Mouse (Mus musculus) layer of hippocampus, adult 11-12 months (tissue): ENCODE measurements around the gene Ccs.
A peak's percentile ranks its signal among the peaks of the same experiment; 100 is the strongest.
"Not testable (repeated sequence)": the region's sequence is repeated elsewhere in the genome, so short reads cannot be mapped to it uniquely, and the experiment has no call there.

Source experiments
- DNase-seq: peaks from one replicate; pipeline ENCODE4 v3.0.0; 2022; ENCODE audit warnings: low spot score

Gene Ccs

DNA sequence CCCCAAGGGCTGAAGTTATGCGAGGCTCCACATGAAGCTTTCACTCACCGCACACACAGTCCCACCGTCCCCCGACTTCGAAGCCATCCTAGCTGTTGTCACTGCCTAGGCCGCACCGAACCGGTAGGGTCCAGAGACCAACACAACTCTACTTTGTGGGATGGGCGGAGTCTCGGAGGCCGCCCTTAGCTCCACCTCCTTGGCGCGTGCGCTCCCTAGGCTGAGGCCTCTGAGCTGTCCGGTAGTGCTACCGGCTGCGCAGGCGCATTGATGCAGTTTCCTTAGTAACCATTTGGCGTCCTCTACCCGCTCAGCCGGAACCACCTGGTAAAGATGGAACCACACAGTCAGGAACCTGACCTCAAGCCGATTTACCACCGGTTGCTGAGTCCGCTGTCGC lies at the start of gene Ccs, which contains the start of gene Ccdc87:
Gene Ccs (minus strand): TSS at position 184 of the 400 bp plus-strand sequence.
Gene Ccdc87 (plus strand): TSS at position 218 of the 400 bp plus-strand sequence.
- DNase-seq: peak; percentile 97

DNA sequence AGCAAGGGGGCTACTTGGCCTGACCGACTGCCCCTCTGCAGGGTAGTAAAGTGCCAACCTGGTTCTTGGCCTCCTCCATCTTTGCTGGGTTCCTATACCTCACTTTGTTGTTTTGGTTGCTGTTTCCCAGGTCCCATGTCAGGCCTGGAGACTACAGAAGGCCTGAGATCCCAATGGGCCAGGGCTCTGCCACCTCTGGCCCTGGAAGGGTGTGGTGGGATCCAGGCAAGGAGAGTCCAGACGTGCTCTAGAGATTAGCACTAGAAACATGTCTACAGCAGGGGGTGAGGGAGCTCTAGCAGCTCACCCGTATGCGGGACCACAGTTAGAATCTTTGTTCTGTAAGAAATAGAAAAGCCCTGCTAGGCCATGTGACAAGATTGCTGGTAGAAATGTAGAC lies 44.8 kb upstream of the Ccs start:
- no peak for DNase-seq

DNA sequence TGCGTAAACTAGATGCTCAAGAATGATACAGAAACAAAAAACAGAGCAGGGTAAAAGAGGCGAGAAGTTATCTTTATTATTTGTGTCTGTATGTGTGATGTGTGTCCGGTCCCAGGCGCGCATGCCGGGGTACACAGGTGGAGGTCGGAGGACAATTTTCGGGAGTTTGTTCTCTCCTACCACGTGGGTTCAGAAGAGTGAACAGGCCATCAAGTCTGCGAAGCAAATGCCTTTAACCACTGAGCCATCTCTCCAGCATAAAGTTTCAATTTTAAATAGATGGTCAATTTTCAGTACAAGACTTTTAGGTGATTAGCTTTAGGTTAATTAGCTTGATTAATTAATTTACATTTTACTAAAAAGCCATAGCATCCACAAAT lies 40.2 kb upstream of the Ccs start:
- no peak for DNase-seq

DNA sequence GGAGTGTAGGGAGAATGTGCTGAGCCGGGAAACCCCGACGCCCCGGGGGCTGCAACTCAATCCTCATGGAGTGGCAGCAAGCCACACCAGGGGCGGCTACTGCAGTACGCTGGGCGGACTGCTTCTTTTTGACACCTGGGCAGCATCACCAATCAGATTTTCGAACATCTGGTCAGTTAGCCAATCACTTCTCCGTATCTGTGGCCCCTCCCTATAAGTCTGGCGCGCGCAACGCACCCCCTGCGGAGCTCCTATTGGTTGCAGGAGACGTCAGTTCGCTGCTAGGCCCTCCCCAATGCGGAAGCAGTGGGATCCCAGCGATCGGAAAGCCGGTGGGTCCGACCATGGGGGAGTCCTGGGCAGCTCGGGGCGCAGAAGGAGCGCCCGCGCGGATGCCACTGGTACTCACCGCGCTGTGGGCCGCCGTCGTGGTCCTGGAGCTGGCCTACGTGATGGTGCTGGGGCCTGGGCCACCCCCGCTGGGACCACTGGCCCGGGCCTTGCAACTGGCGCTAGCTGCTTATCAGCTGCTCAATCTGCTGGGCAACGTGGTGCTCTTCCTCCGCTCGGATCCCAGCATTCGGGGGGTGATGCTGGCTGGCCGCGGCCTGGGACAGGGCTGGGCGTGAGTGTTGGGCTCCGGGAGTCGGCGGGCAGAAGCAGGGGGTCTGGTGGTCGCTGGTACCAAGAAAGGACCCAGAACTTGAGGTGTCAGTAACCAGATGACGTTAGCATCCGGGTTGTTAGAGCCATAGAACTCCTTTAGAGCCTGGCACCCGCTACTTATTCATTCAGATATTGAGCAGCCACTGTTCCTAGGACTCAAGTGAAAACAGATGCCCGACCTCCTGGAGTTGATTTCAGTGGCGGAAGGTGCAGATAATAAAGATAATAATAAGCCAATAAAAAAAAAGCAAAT lies 39.5 kb upstream of the Ccs start, which contains the start of gene Zdhhc24:
Gene Zdhhc24 (plus strand): TSS at position 264 of the 919 bp plus-strand sequence.
- DNase-seq: peak; percentile 96

DNA sequence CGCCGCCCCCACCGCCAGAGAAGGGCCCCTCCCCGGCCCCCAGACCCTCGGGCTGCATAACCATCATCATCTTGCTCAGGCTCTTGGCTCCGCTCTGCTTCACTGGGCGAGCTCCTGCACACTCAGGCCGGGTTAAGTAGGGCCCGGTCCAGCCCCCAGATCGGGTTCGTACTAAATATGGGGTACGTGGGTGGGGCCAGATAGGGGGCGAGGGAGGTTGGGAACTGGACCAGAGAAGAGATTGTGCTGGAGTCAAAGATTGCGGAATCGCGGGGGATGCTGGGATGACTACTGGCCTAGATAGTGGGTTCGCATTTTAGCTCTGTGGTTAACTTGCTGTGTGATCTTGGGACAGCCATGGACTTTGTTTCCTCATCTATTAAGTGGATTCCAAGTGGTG lies 38.7 kb upstream of the Ccs start, which contains the start of gene Actn3:
Gene Actn3 (minus strand): TSS at position 125 of the 400 bp plus-strand sequence.
- no peak for DNase-seq

DNA sequence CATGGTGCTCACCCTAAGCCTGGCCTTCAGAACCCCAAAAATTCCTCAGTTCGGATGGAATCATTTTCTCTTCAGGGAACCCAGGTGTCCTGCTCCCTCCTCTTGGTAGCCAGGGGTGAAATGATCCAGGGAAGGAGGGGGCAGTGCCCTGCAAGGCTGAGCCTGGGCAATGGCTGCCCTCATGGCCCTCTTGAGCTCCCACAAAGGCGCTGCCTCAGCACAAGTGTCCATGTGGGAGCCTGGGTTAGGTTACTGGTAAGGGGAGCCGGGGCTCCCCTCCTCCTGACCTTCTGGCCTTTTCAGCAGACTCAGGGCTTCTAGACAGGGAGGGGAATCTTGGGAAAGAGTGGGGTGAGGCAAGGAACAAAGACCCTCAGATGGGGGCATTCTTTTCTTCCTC lies 37.6 kb upstream of the Ccs start:
- DNase-seq: no peak

DNA sequence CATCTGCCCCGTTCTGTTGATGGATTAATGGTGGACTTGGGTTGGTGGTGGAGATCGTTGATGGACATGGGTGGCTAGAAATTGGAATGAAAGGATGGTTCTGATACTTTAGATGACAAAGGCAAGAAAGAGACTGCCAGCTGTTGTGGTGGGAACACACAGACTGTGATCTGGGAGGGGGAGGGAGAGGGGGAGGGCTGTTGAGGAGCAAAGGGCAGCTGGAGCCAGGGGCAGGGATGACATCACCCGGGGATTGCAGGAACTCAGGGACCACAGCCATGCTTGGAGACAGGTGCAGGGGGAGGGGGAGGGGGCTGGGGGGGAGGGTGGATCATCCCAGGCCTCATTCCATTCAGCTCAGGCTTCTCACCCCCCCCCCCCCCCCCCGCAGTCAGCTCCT lies 37.1 kb upstream of the Ccs start:
- DNase-seq: no peak

DNA sequence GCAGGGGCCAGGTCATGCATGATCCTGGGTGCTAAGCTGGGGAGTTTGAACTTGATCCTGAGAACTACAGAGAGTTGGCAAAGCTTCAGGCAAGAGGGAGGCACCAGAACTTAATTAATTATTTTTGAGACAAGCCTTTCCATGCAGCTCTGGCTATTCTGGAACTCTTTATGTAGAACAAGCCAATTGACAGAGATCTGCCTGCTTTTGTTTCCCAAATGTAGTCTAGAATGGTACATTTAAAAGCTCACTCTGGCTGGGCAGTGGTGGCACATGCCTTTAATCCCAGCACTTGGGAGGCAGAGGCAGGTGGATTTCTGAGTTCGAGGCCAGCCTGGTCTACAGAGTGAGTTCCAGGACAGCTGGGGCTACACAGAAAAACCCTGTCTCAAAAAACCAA lies 35.5 kb upstream of the Ccs start:
- not testable (repeated sequence) for DNase-seq

DNA sequence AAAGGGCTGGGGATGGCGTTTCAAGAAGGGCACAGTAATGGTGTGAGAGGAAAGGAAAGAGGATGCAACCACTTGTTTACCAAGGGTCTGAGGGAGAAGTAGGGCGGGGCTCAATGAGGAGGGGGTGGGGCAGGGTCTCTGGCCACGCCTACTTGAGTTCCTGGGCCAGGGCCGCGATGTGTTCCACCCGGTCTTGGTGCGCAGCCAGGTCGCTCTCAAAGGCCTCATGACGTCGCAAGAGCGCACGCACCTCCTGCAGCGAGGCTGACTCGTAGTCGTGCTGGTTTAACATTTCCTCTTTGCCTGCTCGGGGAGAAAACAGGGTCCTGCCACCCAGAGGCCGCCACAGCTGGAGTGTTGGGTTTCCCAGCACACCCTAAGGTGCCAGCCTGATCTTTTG lies 26.0 kb upstream of the Ccs start:
- DNase-seq: no peak

DNA sequence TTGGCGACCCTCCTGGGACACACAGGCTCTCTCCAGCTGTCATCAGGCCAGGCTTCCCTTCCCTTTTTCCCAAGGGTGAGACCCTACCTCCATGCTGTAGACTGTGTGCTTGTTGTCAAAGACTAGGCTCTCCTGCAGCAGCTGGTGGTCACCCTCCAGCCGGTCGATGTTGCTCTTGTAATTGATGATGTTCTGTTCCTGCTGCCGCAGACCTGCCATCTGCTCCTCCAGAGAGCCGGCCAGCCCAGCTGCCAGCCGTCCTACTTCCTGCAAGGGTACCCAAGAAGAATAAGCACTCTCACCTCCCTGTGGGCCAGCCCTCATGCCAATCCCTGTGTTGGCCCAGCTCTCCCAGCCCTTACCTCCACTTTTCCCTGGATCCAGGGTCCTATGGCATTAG lies 23.9 kb upstream of the Ccs start:
- no peak for DNase-seq

DNA sequence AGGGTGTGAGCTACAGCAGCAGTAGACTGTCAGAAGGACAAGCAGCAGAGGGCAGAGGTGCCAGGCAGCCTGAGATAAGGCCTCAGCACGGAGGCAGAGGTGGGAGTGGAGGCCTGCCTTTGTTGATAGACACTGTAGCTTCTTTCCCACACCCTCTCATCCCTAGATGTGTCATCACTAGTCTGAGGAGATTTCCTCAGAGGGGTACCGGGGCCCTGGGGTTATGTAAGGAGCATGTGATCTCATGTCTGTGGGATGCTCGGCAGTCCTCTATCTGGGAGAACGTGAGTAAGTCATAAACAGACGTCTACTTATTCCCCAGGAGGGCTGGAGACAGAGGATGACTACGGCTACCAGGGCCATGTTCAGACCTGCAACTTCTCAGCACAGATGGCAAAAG lies 19.9 kb upstream of the Ccs start:
- DNase-seq: no peak

DNA sequence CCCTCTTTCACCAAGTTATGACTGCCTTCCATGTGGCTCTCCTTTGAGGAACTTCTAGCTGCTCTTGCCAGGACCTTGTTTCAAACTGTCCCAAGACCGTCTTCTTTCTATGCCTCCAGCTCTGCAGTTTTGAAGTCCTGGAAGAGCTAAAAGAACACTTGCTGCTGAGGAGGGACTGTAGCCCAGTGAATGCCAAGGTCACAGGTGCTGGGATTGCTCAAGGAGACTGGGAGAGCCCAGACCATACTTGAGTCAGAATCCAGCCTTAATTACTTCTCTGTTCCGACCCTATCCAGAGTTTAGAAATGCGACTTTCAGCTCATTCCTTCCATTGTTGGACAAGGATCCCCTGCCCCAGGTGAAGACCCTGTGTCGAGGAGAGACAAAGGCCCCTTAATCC lies 16.8 kb upstream of the Ccs start:
- no peak for DNase-seq

DNA sequence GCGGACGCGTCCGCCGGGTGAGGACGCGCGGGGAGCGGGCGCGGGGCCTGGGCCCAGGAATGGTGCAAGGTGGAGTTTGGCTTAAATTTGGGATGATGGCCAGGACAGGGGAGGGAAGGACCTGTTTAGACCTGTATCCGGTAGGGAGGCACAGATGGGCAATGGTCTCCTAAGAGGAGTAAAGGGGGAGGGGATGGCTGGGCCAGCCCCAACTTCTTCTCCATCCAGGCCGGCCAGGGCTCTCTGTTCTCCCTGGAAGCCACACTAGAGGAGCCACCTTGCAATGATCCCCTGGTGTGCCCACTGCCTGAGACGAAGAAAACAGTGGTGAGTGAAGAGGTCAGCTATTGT lies 16.3 kb upstream of the Ccs start:
- no peak for DNase-seq

DNA sequence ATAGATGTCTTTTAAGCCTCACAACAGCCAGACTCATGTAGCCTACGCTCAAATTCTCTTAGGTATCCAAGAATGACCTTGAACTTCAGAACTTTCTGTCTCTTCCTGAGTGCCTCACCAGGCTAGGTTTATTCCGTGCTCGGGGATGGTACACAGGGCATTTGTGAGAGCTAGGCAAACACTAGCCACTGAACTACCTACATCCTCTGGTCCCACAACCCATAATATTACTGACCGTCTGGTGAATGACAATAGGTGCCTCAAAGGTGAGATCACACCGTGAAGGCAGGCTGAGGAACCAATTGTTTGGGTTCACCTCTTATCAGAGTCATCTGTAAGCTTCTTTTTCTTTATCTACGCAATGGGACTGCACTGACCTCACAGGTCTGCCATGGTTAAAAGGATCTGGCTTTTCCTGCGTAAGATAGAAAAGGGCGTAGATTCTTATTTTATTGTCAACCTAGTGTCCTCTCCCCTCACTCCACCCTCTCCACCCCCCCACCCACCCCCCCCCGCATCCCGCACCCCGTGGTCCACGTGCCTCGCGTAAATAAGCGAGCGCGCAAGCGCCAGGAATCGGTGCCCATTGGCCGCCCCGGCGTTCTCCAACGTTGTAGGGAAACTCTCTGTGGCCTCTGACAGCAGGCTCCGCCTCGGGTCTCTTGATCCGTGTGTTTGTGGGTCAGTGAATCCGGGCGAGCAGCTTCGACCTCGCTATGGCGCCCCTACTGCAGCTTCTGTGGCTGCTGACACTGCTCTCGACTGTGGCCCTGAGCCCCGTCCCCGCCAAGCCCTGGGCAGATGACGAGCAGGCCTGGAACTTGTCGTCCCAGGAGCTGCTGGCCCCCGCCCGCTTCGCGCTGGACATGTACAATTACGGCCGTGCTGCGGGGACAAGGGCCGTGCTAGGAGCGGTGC lies 15.7 kb upstream of the Ccs start, which contains the start of gene Ctsf:
Gene Ctsf (plus strand): TSS at position 579 of the 918 bp plus-strand sequence.
- DNase-seq: peak; percentile 92

DNA sequence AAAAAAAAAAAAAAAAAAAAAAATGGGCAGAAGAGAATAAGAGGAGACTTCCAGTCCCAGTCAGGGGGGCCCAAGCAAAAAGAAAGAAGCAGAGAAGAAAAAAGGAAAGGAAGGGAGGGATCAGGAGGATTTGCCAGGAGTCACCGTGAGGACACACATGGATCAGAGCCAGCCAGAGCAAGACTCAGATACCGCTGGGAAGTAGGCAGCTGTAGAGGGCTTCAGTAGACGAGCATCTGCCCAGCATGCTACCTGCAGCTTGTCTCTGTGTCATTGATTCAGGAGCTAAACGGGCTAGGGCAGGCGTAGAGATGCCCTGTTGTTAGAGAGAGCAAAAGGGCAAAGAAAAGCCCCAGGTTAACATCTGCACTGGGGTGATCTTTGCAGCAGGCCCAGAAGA lies 11.1 kb upstream of the Ccs start:
- DNase-seq: no peak

DNA sequence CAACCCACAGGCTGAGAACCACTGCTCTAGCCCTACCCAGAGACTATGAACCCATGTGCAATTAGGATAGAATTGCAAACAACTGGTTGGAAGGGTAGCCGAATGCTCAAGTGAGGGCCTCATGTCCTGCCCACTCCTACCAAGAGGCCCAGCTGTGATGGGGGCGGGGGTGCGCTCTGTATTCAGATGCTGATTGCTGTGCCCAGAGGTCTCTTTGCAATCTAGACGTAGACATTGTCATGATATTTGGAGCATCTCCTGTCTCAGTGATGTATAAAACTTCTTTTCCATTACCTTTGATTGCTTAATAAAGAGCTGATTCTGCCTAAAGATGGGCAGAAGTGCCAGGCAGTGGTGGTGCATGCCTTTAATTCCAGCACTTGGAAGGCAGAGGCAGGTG lies 10.7 kb upstream of the Ccs start:
- no peak for DNase-seq

DNA sequence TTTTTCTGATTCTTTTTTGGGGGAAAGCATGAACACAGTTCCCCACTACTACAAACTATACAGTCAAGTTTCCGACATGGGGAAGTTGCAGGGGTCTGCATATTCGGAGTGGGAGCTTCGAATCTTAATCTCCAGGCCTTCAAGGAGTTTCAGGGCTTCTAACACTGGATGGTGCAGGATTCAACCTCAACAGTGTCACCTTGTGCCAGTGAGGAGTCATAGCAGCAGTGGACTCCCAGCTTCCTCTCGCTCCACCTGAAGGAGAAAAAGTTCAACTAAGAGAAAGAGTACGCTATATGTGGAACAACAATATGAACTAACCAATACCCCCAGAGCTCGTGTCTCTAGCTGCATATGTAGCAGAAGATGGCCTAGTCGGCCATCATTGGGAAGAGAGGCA lies 8.4 kb upstream of the Ccs start:
- DNase-seq: no peak

DNA sequence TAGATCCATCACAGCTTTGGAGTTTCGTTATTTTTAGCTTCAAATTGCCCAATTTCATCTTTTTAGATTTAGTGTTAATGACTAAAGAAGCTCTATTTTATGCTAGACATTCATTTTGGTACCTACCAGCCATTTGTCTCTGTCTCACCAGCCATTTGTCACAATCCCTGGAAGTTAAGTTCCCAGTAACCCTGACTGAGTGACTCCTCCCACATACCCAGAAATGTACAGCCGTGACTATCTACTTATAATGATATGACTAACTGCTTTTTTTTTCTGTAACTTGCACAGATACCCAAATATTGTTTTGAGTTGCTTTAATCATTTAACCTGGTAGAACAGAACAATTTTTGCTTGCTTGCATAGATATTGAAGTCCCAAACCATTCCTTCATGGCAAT lies 6.7 kb upstream of the Ccs start:
- DNase-seq: no peak

DNA sequence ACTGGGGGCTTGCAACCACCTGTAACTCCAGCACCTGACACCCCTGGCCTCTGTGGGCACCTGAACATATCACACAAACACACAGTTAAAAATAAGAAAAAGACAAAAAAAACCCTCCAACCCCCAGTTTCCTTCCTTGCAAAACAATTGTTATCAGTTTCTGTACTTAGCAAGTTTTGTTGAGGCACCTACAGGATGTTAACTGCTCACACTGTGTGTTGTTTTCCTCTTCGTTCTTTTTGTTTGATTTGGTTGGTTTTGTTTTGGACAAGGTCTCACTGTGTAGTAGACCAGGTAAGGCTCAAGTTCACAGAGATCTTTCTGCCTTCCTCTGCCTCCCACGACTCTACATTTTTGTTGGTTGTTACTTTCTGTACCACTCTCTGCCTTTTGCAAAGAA lies 3.5 kb upstream of the Ccs start:
- no peak for DNase-seq

DNA sequence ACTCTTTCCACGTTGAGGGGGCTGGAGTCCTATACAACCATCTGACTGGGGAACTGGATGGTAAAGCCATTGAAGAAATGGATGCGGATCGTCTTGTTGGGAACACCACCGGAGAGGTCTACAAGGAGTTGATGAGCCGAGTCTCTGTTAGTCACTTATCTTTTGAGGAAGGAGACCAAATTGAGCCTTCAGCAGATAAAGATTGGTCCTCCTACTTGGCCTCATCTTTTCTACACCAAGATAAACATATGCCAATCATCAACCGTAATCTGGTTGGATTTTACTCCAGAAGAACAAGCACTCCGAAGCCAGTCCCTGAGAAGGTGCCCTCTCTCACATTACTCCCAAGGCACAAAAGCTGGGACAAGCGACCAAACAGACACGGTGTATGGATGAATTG lies 1.7 kb upstream of the Ccs start:
- no peak for DNase-seq

DNA sequence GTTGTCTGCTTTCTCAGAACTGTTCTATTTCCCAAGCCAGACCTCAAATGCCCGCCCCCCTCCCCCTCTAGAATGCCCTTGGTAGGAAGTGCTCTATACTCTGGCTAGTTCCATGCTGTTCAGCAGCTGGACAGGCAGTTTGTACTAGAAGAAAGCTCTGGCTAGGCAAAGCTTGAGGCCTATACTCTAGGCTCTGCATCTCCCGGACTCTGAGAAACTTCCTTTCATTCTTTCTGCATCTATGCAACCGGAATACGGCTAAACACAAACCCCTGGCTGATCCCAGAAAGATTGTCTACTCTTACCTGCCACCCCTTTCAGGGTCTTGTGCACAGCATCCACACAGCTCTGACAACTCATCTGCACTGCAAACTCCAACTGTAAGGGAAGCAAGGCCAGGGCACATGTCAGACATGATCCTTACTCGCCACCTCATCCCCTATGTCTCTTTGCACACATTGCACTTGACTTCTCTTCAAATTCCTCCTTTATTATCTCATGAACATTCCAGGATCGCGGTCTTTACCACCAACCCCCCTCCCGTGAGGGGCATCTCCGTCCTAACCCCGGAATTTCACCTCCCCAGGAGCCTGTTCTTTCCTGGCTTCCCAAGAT lies 499 bp downstream of the Ccs start:
- no peak for DNase-seq

DNA sequence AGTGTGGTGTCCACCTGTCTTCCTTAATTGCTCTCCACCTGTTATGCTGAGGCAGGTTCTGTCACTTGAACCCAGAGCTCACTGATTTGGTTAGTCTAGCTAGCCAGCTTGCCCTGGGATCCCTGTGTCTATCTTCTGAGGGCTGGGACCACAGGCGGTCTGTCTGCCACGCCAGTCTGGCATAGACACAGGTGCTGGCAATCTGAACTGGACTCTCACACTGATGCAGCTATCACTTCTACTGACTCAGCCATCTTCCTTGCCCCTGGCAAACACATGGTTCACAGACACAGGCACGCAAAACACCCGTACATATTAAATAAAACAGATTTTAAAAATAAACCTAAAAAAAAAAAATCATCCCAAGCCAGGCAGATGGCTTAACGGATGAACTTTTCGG lies 2.1 kb downstream of the Ccs start:
- no peak for DNase-seq
